Mouse (Mus musculus) effector memory CD4-positive, alpha-beta T cell, adult 7 months (primary cell): ENCODE data around the gene Rars. TPM values are rescaled to one million over a fixed set of nuclear protein-coding genes. Genes with fewer than 3 reads are reported as not detected.

Experiments
- polyA plus RNA-seq: library from polyadenylated mRNA; unstranded; fragments of 100-300 nt; shearing (Covaris generic); gene quantifications from one replicate; pipeline ENCODE4 v1.2.1, GENCODE M21; 2017

Rars gene
- polyA plus RNA-seq = 51.7 TPM

GRCm38 (mm10) chr11:35834022-35834760, at the start of gene Rars:
Gene Rars, minus strand, starts transcription at chr11:35834506.

DNA sequence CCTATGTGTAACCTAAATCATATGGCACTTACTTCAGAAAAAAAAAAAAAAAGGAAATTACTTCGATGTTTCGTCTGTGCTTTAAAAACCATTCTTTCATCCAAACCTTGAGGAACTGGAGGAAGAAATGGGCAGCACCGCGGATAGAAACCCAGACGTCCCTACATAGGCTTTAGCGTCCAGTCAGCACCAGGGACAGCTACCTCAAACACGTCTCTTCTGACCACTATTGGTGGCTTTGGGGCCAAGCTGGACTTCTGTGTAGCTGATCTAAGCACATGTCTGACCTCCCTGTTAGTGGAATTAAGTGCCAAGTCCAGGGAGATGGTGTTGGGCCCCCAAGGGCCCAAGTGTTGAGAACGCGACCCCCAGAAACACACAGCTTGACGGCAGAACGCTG, 35.4 kb downstream of the Rars start, which contains the start of gene Fbll1:
TSS of gene Fbll1 (minus strand) at position 11 of the 400 bp plus-strand sequence.

DNA sequence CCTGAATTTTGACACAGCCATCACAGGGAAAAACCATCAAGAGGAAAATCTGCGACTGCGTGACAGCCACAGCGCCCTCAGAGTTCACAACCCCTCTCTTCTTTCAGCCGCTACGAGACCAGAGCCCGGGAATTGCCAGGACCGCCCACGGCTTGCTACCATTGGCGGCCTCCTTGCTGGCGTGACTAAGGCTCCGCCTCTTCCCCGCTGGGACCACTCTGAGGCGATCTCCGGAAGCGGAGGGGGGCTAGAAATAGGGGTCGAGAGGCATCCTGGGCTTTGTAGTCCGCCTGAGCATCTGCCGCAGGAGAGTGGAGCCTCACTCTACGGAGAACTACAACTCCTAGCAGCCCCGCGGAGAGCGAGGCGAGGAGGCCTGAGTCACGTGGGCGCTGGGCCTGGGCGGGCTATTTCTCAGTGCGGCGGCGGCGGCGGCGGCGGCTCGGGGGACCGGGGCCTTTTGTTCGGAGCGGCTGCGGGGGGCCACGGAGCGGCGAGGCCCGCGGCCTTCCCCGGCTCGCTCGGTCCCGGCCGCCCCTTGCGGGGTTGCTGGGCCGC, 65.0 kb downstream of the Rars start, which contains the start of gene Pank3:
TSS of gene Pank3 (plus strand) at position 297 of the 558 bp plus-strand sequence.

Other genes with a start within 250 kb of the Rars start
- gene Pank3, start 65.0 kb downstream of the Rars start, polyA plus RNA-seq = 15.2 TPM
- gene Fbll1, start 35.6 kb downstream of the Rars start, polyA plus RNA-seq = not detected
- not detected for gene Wwc1, start 146.0 kb upstream of the Rars start, polyA plus RNA-seq